Mouse (Mus musculus) gonadal fat pad, adult 2 months (tissue): Measurements from ENCODE around the gene Loxl3. TPM values are rescaled to one million over a fixed set of nuclear protein-coding genes. Genes with fewer than 3 reads are reported as not detected.

Source experiments
- DNase-seq: peaks from one replicate; pipeline ENCODE4 v3.0.0-alpha.2; 2012; ENCODE audit warnings: low read depth
- polyA plus RNA-seq: library from polyadenylated mRNA; depleted of rRNA; stranded (reverse); fragments of >200 nt; gene quantifications from 2 replicates; pipeline ENCODE4 v1.2.3, GENCODE M21; 2012; rRNA removed

The Loxl3 gene
- polyA plus RNA-seq, 1 experiment = 12.1 TPM

DNA sequence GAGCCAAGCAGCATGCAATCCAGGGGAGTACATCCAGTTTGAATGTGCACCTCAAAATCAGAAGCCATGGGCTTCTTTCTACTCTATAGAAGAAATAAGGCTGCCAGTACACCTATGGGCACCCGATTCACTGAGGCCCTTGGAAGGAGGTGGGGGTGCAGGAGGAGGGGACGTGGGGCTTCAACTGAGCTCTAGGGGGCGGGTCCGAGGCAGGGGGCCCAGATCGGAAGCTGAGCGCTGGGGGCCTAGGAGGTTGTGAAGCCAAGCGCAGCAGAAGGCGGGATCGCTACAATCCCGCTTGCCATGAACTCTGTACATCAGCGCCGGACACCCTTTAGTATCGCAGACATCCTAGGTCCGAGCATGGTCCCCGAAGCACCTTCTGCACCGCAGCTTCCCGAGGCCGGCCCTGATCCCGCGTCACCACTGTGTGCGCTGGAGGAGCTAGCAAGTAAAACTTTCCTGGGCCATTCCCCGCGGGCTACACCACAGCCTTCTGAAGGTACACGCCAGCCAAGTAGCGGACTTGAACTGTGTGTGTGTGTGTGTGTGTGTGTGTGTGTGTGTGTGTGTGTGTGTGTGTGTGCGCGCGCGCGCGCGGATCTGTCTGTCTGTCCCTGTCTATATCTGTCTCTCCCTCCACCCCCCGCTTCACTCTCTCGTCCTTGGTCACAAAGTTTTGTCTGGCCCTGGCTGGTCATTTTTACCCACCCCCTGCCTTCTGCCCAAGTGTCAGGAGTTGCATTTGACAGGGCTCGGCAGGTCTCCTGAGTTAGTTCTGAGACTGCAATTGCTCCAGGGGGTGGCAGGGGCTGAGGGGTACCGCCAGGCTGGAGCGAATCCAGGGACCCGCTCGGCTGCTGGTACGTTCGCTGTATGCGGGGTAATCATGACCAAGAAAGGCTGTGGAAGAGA, 52.4 kb downstream of the Loxl3 start, which contains the start of gene Lbx2:
Lbx2 (plus strand) TSS at position 247 of the 915 bp plus-strand sequence.
- no peak for DNase-seq

DNA sequence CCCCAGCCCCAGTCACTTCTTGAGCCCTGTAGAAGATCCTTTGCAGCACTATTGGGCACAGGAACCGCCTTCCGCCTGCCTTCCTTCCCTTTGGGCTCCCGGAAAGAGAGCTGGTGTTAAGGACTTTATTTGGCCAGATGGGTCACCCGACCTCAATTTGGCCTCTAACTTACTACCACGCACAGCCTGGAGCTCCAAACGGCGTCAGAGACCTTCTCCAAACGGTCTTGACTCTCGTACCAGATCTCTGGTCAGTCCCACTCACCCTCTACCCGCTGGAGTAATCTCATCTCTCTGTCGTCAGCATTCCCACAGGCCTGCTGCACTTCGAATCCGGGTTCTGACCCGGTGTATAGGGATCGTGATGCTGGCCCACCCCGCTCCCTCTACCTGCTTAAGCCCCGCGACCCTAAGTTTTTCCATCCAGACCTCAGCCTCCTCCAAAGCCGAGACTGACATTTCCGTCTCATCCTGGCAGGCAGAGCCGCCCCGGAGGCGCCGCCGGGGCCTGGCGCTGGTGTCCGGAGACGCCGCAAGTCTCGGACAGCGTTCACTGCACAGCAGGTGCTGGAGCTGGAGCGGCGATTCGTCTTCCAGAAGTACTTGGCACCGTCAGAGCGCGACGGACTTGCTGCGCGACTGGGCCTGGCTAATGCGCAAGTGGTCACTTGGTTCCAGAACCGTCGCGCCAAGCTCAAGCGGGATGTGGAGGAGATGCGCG, 53.4 kb downstream of the Loxl3 start:
- no peak for DNase-seq

DNA sequence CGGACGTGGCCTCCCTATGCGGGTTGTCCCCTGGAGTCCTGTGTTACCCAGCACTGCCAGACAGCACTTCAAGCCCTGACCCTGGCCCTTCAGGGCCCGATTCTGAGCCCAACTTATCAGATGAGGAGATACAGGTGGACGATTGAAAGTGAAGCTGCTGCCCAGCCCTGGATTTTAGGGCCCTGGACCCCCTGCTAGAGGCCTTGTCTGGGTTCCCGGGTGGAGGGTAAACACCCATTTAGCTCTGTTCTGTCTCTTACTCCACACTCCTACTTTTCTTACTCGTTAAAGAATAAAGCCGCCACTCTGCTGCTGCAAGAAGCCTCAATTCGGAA, 53.9 kb downstream of the Loxl3 start:
- DNase-seq = no peak

- DNase-seq = no peak
These were observed 58.6 kb downstream of the Loxl3 start for GRCm38 (mm10) chr6:83092416-83093127.

GRCm38 (mm10) chr6:83095968-83096367, 62.0 kb downstream of the Loxl3 start:
- no peak for DNase-seq

GRCm38 (mm10) chr6:83098411-83098810, 64.4 kb downstream of the Loxl3 start:
- DNase-seq = no peak

- DNase-seq = no peak
These were observed 67.3 kb downstream of the Loxl3 start, which contains the start of the genes Ccdc142 and Gm42688 for GRCm38 (mm10) chr6:83101316-83101687. TSS of gene Ccdc142 (plus strand) at chr6:83101601. TSS of gene Gm42688 (plus strand) at chr6:83101617.

GRCm38 (mm10) chr6:83101688-83102556, 67.9 kb downstream of the Loxl3 start:
- DNase-seq = no peak

Other genes starting within 250 kb of the Loxl3 start
- 0.62 and 0.66 TPM in 2 replicates for gene Sema4f, start 94.4 kb upstream of the Loxl3 start, polyA plus RNA-seq
- gene M1ap, start 87.3 kb upstream of the Loxl3 start, polyA plus RNA-seq = 3.7 and 4.2 TPM in 2 replicates
- gene Dok1, start 702 bp upstream of the Loxl3 start, polyA plus RNA-seq = 26.9 and 28.3 TPM in 2 replicates
- gene Aup1, start 20.3 kb downstream of the Loxl3 start, polyA plus RNA-seq = 269 and 309 TPM in 2 replicates
- 38.5 and 44.7 TPM in 2 replicates for gene Htra2, start 21.1 kb downstream of the Loxl3 start, polyA plus RNA-seq
- 1.3 and 1.4 TPM in 2 replicates for gene Dqx1, start 23.7 kb downstream of the Loxl3 start, polyA plus RNA-seq
- gene Tlx2, start 36.1 kb downstream of the Loxl3 start, polyA plus RNA-seq = not detected in 2 replicates
- gene Pcgf1, start 43.7 kb downstream of the Loxl3 start, polyA plus RNA-seq = 15.8 and 23.1 TPM in 2 replicates
- 1.9 and 2.5 TPM in 2 replicates for gene Lbx2, start 52.2 kb downstream of the Loxl3 start, polyA plus RNA-seq
- gene Ccdc142, start 67.4 kb downstream of the Loxl3 start, polyA plus RNA-seq = 5.8 and 6.5 TPM in 2 replicates
- 4.0 and 4.4 TPM in 2 replicates for gene Gm42688, start 67.4 kb downstream of the Loxl3 start, polyA plus RNA-seq
- gene Mrpl53, start 74.9 kb downstream of the Loxl3 start, polyA plus RNA-seq = 71.5 and 89.4 TPM in 2 replicates
- 55.3 and 56.3 TPM in 2 replicates for gene Mogs, start 81.3 kb downstream of the Loxl3 start, polyA plus RNA-seq
- 187 and 193 TPM in 2 replicates for gene Wbp1, start 87.4 kb downstream of the Loxl3 start, polyA plus RNA-seq
- 17.1 and 30.1 TPM in 2 replicates for gene Ino80b, start 91.3 kb downstream of the Loxl3 start, polyA plus RNA-seq
- gene Rtkn, start 101.3 kb downstream of the Loxl3 start, polyA plus RNA-seq = 30.2 and 41.3 TPM in 2 replicates
- gene Wdr54, start 122.2 kb downstream of the Loxl3 start, polyA plus RNA-seq = 2.9 and 3.6 TPM in 2 replicates
- 2.7 and 4.4 TPM in 2 replicates for gene 1700003E16Rik, start 122.2 kb downstream of the Loxl3 start, polyA plus RNA-seq
- 101 and 114 TPM in 2 replicates for gene Dctn1, start 131.7 kb downstream of the Loxl3 start, polyA plus RNA-seq
- 0.96 and 2.3 TPM in 2 replicates for gene Slc4a5, start 185.7 kb downstream of the Loxl3 start, polyA plus RNA-seq